Mouse (Mus musculus): ENCODE results near the gene Ptges.

GRCm38 (mm10) chr2:30958726-30959125 is 29.1 kb upstream of the Ptges start:
- TF ChIP-seq CTCF (IDR thresholded peaks at IDR 0.05; ENCODE audit: low read depth, low read length) (no peak), GATA1 (IDR thresholded peaks at IDR 0.05; ENCODE audit: borderline replicate concordance, low read length) (no peak)
